Mouse (Mus musculus) cortical plate, adult 2 months (tissue): ENCODE measurements around the gene Fgf18.

Experiments used
- CTCF ChIP-seq: fragments of 200-500 bp; IDR thresholded peaks from 2 replicates; pipeline ENCODE4 v1.5.1; 2011; ENCODE audit warnings: mild to moderate bottlenecking, control low read depth, low read length; ENCODE audit not compliant: insufficient read depth; ENCODE audit errors: extremely low read depth
- POLR2A ChIP-seq: fragments of 200-500 bp; IDR thresholded peaks from 2 replicates; pipeline ENCODE4 v1.6.1; 2011; ENCODE audit warnings: mild to moderate bottlenecking, low read length, control low read depth; ENCODE audit not compliant: insufficient read depth; ENCODE audit errors: extremely low read depth

DNA sequence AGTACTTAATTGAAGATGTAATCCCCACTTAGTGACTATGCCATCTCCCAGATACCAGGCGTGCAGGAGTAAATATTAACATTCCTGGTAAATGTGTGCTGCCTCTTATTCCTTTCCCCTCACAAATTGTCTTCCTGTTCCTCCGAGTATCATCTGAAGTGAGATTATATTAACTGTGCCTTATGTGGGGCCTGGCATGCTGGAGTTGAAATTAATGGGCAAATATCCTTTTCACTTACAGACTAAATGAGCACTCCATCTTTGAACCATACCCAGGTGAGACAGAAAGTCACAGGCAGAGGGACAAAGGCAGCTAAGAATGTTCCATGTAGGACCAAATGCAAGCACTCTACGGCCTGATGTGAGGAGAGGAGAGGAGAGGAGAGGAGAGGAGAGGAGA, 28.6 kb upstream of the Fgf18 start:
- TF ChIP-seq POLR2A (no peak), CTCF (no peak)
